Mouse (Mus musculus) large intestine, adult 2 months (tissue): Measurements from ENCODE around the gene Zp3. TPM values are rescaled to one million over a fixed set of nuclear protein-coding genes. Genes with fewer than 3 reads are reported as not detected.

Source experiments
- DNase-seq: peaks from one replicate; pipeline ENCODE4 v3.0.0-alpha.2; 2012; ENCODE audit warnings: low read depth, low spot score
- WGBS: fragments of 180-500 bp; shearing (Covaris S2); methylation state at CpG from one replicate; pipeline ENCODE4 v1.1.7; 2018; 5-methylcytosine and 5-hydroxymethylcytosine counted together
- polyA plus RNA-seq: library from polyadenylated mRNA; depleted of rRNA; stranded (reverse); fragments of >200 nt; gene quantifications from 2 replicates; pipeline ENCODE4 v1.2.3, GENCODE M21; 2012

Zp3 gene
- polyA plus RNA-seq, 1 experiment = not detected

DNA sequence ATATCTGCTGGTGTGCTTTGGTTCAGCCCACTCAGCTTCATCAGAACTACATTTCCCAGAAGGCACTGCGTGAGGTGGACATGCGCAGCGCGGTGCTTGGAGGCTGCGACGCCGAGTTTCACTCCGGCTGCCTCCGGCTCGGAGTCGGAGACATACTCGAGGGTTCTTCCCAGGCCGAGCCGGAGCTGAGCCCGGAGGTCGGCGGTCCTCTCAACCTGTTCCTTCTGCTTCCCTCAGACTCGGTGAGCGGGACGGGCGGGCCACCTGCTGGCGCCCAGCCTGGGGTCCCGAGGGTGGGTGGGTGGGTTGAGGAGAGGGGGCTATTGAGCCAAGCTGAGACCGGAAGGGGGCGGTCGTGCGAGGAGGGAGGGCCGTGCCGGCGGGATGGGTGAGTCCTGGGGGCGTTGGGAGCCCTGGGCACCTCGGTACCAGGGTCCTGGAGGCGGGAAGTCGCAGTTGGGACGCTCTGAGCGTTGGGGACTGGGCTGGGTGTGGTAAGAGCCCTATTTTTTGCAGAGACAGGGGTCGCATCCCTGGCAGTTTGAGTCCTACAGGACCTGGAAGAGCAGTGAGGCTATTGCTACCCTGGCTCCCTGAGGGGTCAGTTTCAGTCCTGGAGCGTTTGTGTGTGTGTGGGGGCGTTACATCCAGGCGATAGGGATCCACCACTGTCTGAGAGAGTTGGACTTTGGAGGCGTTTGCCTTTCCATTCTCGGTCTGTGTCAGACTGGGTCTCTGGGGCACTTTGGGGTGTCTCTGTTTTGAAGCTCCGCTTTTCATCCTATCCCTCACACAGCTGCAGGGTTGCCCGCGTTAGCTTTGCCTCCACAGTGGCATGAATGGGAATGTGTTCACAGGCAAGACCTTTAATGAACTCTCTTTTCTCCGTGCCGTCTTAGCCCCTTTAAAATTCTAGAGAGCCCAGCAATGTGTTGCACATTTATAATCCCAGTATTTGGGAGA, 15.1 kb downstream of the Zp3 start, which contains the start of gene Dtx2:
Gene Dtx2, plus strand, starts transcription at position 76 of the 963 bp plus-strand sequence.
- WGBS = 1% methylated on average over 47 of the region's 47 CpGs
- peak; percentile 57 for DNase-seq

GRCm38 (mm10) chr5:135996162-135996561, 16.3 kb downstream of the Zp3 start:
- no peak for DNase-seq
- 53% methylated on average over 8 of the region's 8 CpGs for WGBS

GRCm38 (mm10) chr5:136001222-136001621, 21.3 kb downstream of the Zp3 start:
- no peak for DNase-seq

DNA sequence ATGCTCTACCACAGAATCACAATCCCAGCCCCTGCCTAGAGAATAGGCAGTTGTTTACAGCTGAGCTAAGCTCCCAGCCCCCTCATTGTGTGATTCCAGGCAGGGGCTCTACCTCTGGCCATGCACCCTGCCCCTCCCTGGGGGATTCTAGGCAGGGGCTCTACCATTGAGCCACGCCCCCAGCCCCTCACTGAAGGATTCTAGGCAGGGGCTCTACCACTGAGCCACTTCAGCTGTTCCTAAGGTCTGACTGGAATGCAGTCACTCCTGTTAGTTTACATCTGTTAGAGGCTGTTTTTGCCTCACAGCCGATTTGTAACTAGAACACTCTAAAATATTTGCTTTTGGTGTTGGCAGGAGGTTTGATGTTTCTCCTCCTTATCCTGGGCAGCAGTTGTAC, 22.4 kb downstream of the Zp3 start:
- WGBS = 45% methylated on average over 2 of the region's 2 CpGs
- no peak for DNase-seq

More at GRCm38 (mm10) chr5:136001222-136001621, 21.3 kb downstream of the Zp3 start:
- 85% methylated on average over 6 of the region's 6 CpGs for WGBS

DNA sequence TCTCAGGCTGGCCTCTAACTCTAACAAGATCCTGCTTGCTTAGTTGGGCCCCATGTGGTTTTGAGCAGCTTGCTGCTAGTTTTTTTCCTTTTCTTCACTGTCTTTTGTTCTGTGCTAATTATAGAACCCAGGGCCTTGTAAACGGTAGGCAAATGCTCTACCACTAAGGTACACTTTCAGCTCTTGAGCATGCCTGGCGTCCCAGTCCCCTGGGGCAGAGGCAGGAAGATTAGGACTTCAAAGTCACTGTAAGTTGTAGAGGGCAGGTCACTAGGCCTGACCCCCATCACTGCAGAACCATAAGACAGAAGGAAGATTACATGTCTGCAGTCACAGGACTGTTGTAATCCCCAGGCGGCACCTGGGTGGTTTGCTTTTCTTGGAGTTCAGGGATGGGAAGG, 22.9 kb downstream of the Zp3 start:
- 60% methylated on average over 3 of the region's 3 CpGs for WGBS
- DNase-seq = no peak

- 86% methylated on average over 4 of the region's 4 CpGs for WGBS
- no peak for DNase-seq
Measured at GRCm38 (mm10) chr5:136004537-136004936, 24.6 kb downstream of the Zp3 start.

- DNase-seq = no peak
- 79% methylated on average over 7 of the region's 7 CpGs for WGBS
Measured at GRCm38 (mm10) chr5:136007745-136008144, 27.8 kb downstream of the Zp3 start.

DNA sequence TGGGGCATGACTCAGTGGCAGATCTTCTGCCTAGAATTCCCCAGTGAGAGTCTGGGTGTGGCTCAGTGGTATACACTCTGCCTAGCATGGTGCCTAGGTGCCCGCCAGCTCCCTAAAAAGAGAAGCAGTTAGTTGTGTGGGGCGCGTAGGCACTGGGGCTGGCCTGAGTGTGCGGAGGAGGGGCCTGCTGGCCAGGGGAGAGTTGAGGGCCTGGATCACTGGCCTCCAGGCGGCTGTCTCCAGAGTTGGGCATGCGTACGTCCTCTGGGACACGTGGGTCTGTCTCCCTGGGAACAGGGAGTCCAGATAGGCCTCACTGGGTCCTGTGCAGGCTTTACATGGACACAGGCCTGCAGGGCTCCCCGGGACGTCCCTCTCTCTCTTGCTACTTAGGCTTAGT, 35.0 kb downstream of the Zp3 start:
- no peak for DNase-seq
- 90% methylated on average over 10 of the region's 10 CpGs for WGBS

DNA sequence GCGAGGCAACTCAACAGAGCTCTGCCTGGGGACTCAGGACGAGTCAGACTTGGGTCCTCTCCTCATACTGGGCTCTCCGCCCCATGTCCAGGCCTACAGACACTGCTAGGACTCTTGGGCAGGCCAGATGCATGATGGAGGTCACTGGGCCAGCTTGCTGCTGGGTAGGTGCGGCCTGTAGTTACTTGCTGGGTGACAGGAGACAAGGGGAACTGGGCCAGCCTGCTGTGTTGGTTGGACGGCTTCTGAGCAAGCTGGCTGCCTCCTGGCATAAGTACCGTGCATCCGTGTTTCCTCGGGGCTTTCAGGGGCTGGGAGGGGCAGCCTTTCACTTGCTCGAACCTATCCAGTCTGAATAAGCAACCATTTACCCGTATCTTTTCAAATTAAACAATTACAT, 35.7 kb downstream of the Zp3 start:
- DNase-seq = no peak
- 75% methylated on average over 10 of the region's 10 CpGs for WGBS

DNA sequence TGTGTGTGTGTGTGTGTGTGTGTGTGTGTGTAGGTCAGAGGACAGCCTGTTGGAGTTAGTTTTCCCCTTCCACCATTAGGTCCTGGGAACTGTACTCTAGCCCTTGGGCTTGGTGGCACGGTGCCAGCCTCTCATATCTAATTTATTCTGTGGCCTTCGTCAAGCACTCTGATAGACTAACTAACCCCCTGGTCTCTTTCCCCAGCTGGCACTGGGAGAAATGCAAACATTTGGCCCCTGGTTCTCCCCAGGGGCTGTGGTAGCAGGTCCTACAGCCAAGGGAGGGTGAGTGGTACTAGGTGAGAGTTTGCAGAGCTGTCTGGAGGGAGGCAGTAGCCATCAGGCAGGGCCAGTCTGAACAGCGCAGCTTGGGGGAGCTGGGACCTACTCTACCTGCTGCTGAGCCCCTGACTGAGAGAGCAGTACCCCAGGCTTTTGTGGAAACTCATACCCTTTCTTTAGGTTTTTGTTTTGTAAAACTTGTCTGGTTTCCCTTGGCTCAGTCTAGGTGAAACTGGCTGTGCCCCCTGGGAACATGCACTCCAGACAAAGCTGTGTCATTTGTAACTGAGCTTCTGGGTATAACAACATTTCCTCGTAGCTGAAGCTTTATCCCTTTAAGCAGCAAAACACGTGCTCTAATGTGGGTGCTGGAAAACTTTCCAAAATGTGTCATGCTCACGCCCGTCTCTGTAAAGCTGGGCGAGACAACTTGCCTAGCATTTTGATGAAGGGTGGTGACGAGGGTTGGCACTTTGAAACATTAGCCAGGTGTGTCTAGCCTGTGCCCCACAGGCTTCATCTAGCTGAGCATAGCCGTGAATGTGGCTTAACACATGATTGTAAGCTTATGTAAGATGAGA, 36.3 kb downstream of the Zp3 start:
- WGBS = 44% methylated on average over 10 of the region's 10 CpGs
- no peak for DNase-seq

GRCm38 (mm10) chr5:136017262-136017661, 37.4 kb downstream of the Zp3 start:
- 83% methylated on average over 6 of the region's 6 CpGs for WGBS

GRCm38 (mm10) chr5:136018726-136019125, 38.8 kb downstream of the Zp3 start:
- DNase-seq = no peak
- WGBS = 87% methylated on average over 2 of the region's 2 CpGs

More at GRCm38 (mm10) chr5:136017262-136017661, 37.4 kb downstream of the Zp3 start:
- no peak for DNase-seq

DNA sequence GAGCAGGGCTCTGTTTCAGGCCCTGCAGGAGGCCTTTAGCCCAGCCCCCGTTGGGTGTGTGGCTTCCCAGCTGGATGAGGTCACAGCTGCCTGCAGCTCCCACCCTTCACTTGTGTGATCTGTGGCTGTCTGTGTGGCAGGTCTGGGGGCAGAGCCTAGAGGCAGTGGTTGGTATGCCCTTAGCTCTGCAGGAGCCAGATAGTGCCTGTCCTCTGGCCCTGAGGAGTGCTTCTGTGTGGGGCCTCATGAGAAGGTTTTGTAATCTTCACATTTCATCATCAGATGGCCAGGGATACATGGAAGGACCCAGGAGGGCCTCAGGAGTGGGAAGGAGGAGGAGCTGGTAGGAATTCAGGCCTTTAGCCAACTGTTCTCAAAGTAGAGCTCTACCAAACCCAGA, 40.0 kb downstream of the Zp3 start:
- no peak for DNase-seq
- WGBS = 64% methylated on average over 1 of the region's 1 CpGs

- DNase-seq = no peak
- WGBS = 81% methylated on average over 3 of the region's 3 CpGs
Measured at GRCm38 (mm10) chr5:136025712-136026111, 45.8 kb downstream of the Zp3 start.

DNA sequence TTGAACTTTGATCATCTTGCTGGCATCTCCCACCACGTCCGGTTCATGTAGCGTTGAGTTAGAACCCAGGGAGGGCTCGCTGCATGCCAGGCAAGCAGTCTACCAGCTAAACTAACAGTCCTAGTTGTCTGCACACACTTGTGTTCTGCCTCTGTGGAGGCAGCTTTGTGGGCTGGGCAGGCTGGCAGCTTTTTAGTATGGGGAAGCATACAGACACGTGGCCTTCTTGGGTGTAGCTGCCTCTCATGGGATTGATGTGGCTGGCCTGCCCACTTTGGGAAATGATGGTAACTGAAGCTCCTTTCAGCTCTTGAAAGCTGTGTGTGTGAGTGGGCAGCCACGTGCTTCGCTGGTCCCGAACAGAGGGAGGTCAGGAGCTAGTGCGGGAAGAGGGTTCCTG, 47.0 kb downstream of the Zp3 start:
- DNase-seq = no peak
- 90% methylated on average over 9 of the region's 9 CpGs for WGBS

DNA sequence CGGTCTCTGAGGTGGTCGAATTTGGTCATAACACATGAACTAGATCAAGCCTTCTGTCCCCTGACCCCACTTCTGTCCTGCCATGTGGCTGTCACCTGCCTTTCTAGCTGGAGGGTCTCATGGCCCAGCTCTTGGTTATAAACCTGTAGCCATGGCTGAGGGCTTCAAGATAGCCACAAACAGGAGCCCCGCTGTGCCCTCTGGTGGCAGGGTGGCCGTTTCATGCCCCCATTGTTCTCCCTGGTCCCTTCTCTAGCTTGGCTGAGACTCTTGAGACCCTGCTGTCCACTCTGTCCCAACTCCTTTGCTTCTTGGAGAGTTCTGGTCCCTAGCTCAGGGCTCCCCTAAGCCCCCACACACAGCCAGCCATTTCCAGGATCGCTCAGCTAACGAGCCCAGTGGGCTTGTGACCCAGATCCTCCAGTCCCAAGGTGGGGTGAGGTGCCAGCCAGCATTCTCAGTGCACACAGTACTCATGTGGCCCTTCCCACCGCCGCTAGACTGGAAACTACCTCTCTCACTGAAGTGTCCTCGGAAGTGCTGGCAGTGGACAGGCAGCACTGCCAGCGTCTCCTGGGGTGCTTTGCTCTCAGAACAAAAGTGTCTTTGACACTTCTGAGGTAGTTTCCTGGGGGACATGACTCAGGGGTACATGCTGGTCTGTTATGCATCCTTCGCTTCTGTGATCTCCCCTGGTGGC, 47.9 kb downstream of the Zp3 start:
- WGBS = 92% methylated on average over 11 of the region's 11 CpGs
- no peak for DNase-seq

DNA sequence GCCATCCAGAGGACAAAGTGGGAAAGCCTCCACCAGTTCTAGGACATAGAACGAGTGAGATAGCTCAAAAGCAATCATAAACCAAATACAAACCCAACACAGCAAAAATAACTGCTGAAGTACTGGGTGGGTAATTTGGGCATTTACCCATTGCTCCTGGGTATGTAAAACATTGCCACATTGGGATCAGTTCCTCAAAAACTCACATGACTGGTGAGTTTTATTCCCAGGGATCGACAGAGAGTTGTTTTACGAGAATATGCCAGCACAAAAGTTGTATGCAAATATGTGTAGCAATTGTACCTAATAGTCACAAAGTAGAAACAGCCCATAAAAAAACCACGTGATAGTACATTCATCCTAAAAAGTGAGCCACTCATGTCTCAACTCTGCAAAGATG, 55.0 kb downstream of the Zp3 start:
- WGBS = 32% methylated on average over 4 of the region's 4 CpGs
- no peak for DNase-seq

GRCm38 (mm10) chr5:136035285-136035684, 55.4 kb downstream of the Zp3 start:
- WGBS = 82% methylated on average over 1 of the region's 1 CpGs
- no peak for DNase-seq

GRCm38 (mm10) chr5:136036667-136037066, 56.8 kb downstream of the Zp3 start:
- 88% methylated on average over 1 of the region's 1 CpGs for whole genome bisulfite sequencing
- DNase-seq = no peak
